Mouse (Mus musculus) urinary bladder, postnatal 36 days (tissue): ENCODE measurements around the gene Ghrh.

Experiments used
- DNase-seq, 2 experiments: peaks; one replicate each; pipeline ENCODE4 v3.0.0; 2022; ENCODE audit warnings: low spot score in 2 of 2, mixed read lengths in 1 of 2

Ghrh gene

DNA sequence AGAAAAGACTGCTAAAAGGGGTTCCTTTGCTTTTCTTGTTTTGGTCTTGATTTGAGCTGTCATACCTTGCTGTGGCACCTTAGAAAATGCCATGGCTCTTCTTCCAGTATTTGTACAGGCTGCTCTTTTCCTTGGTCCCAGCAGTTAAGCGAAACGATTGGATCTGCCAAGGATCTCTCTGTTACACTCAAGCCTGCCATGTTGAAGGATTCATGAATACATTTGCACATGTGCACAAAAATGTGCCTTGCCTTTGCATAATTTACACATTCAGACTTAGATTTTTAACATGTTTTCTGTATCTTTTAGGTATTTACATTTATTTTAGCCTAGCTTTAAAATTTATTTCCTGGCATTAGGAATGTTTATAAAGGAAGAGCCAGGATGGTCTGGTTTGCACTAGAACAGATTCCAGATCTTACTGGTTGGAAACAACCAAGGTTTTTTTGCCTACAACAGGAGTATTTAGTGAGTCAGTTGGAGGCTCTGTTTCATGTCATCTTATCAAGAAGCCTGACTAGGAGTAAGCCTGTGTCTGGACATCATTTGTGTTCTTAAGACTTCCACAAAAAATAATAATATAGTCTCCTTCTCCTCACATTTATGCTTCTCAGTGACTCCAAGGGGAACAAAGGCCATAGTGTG, 38.9 kb downstream of the Ghrh start:
- no peak for DNase-seq

GRCm38 (mm10) chr2:157307715-157308265, 39.5 kb downstream of the Ghrh start:
- DNase-seq = no peak

DNA sequence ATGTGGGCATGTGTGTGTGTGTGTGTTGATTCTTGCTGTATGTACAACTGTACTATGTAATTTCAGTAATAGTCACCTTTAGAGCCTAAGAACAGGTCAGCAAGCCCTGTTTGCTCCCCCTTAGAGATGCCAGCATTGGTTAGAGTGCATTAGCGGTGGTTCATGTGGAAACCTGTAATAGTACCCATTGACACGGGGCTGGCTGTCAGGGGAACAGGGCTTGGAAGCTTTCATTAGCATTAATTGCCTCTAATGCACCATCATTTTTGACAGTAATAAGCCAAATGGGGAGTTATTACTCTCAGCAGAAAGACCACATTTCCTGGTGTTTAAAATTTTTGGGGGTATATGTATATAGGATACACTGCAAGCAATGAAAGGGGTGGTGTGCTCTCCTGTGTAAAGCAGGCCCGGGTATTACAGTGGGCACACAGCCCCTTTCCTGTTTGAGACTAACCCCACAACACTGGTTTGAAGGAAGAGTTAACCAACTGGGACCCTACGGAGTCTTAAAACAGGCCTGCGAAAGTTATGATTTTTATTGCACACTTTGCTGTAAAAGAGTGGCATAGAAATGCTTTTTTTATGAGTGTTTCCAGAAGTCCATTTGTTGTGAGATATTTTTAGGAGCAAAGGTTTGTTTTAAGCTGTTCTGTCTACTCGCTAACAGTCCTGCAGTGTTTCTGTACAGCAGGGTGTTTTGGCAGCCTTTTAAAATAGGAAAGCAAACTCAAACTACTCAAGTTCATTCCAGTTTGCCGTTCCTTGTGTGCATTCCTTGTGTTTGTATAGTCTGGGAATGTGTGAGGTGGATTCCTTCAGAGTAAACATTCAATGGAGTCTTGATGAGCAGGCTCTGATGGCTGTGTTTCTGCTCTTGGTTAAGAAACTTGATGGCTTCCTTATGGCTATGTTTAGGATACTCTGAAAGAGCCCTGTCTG, 40.9 kb downstream of the Ghrh start:
- DNase-seq = no peak

DNA sequence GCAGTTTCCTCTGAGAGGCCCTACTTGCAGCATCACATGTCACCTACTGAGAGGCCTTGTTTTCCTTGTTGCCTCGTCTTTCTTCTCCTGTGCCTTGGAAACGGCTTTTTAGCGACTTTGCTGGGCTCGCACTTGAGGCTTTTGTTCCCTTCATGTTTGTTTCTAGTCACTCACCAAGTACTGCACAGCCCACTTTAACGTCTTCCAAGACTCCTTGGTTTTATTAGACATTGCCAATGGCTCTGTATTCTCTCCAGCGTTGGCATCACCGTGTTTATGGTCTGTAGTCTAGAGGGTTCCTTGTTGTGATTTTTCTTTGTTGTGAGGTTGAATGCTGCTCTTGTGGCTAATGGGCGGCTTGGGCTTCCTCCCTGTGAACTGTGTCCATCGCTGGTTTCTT, 44.2 kb downstream of the Ghrh start:
- no peak for DNase-seq

DNA sequence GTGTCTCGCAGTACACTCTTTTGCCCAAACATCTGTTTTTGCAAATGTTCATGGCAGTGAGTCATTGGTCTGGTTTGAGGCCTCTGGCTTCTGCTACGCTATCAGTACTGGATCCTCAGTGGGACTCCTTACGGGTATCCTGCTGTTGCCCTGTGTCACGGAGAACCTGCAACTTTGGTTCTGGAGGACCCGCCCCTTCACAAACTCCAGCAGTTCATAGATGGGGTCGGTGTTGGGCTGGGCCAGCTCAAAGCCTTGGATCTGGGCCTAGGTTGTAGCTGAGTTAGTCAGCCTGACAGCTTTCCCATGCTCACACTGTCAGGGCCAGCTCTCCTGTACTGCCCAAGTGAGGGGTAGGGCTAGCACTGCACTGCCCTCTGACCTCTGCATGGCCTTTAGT, 47.3 kb downstream of the Ghrh start:
- DNase-seq = no peak

DNA sequence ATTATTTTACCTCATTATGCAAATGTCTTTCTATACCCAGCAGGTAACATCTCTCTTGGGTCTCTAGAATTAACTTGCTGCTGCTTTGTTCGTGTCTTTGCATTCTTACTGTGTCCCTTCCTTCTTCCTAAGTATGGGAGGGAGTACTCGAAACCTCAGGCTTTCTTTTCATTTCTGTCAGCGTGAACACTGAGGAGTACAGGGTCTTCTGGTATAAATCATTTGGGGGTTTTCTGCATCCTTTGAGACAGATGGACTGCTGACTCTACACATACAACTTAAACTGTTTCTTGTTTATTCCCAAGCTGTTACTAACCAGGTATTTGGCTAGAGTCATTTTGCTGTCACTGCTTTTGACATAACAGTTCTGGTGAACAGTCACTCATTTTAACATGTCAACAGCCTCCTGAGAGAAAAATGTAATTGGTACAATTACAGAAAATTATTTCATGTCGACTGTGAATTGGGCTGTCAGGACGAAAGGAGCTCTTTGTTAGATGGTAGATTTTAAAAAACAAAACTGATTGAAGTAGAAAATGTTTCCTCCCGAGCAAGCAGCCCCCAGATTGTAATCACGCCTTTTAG, 51.1 kb downstream of the Ghrh start:
- no peak for DNase-seq

GRCm38 (mm10) chr2:157292093-157292492, 55.2 kb downstream of the Ghrh start:
- DNase-seq = peak; percentile 62 to 75

- no peak for DNase-seq
These were observed 58.3 kb downstream of the Ghrh start for GRCm38 (mm10) chr2:157288996-157289395.

- DNase-seq = peak in 1 of 2 experiments; percentile 22
These were observed 59.8 kb downstream of the Ghrh start for GRCm38 (mm10) chr2:157287542-157287941.

DNA sequence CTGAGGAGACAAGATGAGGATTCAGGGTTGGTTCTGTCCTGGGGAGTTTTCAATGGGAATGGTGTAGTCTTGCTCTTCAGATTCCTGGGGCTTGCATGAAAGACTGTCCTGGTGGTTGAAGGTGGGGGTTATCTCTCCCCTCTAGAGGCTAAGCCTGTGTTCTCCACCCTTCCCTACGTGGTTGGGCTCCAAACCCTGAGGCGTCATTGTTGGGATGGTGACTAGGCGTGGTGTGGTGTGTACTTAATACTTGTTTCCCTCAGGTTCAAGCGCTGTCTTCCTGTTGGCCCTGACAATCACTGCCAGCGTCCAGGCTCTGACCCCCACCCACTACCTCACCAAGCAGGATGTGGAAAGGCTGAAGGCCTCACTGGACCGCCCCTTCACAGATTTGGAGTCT, 64.0 kb downstream of the Ghrh start:
- DNase-seq = no peak
